Mouse (Mus musculus) C2C12 (cell line): ENCODE measurements around the gene Atf5. TPM values are rescaled to one million over a fixed set of nuclear protein-coding genes. Genes with fewer than 3 reads are reported as not detected.

Experiments
- H3K27me3 ChIP-seq: one replicate; pipeline ENCODE4 v1.6.1; 2011; ENCODE audit not compliant: control insufficient read depth, insufficient read depth, insufficient read length
- H3K36me3 ChIP-seq: one replicate; pipeline ENCODE4 v1.6.1; 2011; ENCODE audit not compliant: control insufficient read depth, insufficient read depth
- H3K4me3 ChIP-seq: one replicate; pipeline ENCODE4 v1.5.1; 2011; ENCODE audit warnings: mild to moderate bottlenecking, control low read depth; ENCODE audit not compliant: poor library complexity, insufficient read depth, severe bottlenecking
- H3K79me2 ChIP-seq: one replicate; pipeline ENCODE4 v1.6.1; 2011; ENCODE audit not compliant: control insufficient read depth, insufficient read depth
- H3K79me3 ChIP-seq: one replicate; pipeline ENCODE4 v1.6.1; 2011; ENCODE audit warnings: low read depth, control low read depth
- H3ac ChIP-seq: one replicate; pipeline ENCODE3; 2011; ENCODE audit warnings: low read depth; ENCODE audit not compliant: control insufficient read depth, insufficient read length
- CEBPB ChIP-seq: IDR thresholded peaks from one replicate; pipeline ENCODE4 v1.6.1; 2011; ENCODE audit warnings: low read depth, mild to moderate bottlenecking, control low read depth, moderate library complexity
- CTCF ChIP-seq: IDR thresholded peaks from one replicate; pipeline ENCODE4 v1.5.1; 2011; ENCODE audit not compliant: control insufficient read depth, insufficient read depth, insufficient read length
- FOSL1 ChIP-seq: IDR thresholded peaks from one replicate; pipeline ENCODE4 v1.8.0; 2011; ENCODE audit warnings: mild to moderate bottlenecking, low read length; ENCODE audit not compliant: poor library complexity, insufficient read depth, severe bottlenecking
- MAX ChIP-seq: IDR thresholded peaks from one replicate; pipeline ENCODE4 v1.6.1; 2011; ENCODE audit warnings: mild to moderate bottlenecking, control low read depth
- MYOD1 ChIP-seq: IDR thresholded peaks from one replicate; pipeline ENCODE4 v1.6.1; 2011; ENCODE audit warnings: low read depth; ENCODE audit not compliant: control insufficient read depth, insufficient read length
- MYOG ChIP-seq: IDR thresholded peaks from one replicate; pipeline ENCODE4 v1.6.1; 2011; ENCODE audit not compliant: control insufficient read depth, insufficient read length; ENCODE audit errors: extremely low read depth
- USF1 ChIP-seq: IDR thresholded peaks from one replicate; pipeline ENCODE4 v1.6.1; 2011; ENCODE audit warnings: low read depth, mild to moderate bottlenecking, control low read depth, moderate library complexity
- polyA plus RNA-seq: library from polyadenylated mRNA; unstranded; fragments of >200 nt; fragmentation: generic; extraction: Trizol; gene quantifications from one replicate; pipeline ENCODE4 v1.2.1, GENCODE M21; 2012; ENCODE audit warnings: missing spikeins

Gene Atf5
- polyA plus RNA-seq, 1 experiment: 290 TPM

DNA sequence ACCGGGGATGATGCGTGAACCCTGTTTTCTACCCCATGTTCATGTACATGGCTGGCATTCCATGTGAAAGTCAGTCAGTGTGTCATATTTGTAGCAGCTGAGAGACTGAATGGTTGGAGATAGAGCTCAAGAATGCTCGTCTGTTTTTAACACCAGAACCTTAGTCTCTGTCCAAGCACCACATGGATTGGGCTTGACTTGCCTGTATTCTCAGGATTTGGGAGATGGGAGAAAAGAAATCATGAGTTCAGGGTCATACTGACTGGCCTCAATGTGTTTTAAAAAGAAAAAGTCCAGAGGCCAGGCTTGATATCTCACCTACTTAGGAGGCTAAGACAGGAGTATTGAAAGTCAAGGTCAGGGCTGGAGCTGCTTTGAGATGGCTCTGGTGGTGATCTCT, 983 bp upstream of the Atf5 start:
- Histone ChIP-seq H3ac (peak overlapping the region; percentile 88), H3K79me3 (peaks cover 62% of the 10 kb centered on the region), H3K79me2 (peaks cover 80% of the 10 kb centered on the region), H3K4me3 (peak overlapping the region; percentile 65), H3K27me3 (no peaks in the 10 kb centered on the region), H3K36me3 (peaks cover 42% of the 10 kb centered on the region)
- TF ChIP-seq CTCF: no peak
- TF ChIP-seq CEBPB: no peak
- TF ChIP-seq USF1: no peak
- TF ChIP-seq FOSL1: no peak
- no peak for TF ChIP-seq MYOG
- TF ChIP-seq MAX: no peak
- no peak for TF ChIP-seq MYOD1

DNA sequence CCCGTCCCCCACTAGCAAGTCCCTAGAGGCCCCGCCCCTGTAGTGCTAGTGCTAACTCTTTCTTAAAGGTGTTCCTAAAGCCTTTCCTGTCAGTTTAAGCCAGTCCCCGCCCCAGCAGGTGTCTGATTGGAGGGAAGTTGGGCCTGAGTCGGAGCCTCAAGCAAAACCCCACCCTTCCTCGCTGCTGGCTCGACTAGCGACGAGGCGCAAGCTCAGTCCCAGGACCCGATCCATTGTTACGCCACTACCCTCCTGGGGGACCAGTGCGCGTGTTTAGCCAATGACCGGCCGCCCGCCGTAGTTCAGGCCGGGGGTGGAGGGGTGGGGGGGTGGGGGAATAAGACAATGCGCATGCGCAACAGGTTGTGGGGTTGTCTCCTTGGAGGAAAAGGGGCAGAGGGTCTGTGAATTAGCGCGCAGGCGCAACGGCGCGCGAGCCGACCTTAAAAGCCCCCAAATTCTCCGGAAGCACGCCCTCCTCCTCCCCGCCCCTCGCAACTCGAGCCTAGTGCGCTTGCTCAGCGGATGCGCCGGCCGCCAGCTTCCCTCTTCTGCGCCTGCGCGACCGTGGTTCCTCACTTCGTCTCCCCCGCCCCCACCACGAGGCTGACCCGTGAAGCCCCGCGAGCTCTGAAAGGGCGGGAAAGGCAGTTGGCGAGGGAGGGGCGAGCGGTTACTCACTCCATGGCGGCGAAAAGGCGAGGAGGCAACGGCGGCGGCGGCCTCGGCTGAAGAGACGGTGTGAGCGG, 563 bp downstream of the Atf5 start, which contains the start of the genes Nup62 and Il4i1:
TSS of gene Nup62 (plus strand) at position 368 of the 749 bp plus-strand sequence.
TSS of gene Il4i1 (plus strand) at position 667 of the 749 bp plus-strand sequence.
- Histone ChIP-seq H3K36me3 (peaks cover 51% of the 10 kb centered on the region), H3K27me3 (no peaks in the 10 kb centered on the region), H3K79me2 (peaks cover 64% of the 10 kb centered on the region), H3K79me3 (peaks cover 47% of the 10 kb centered on the region), H3K4me3 (peak within 1 kb of the TSS; percentile 65), H3ac (peak within 1 kb of the TSS; percentile 88)
- TF ChIP-seq MYOD1 (no peak), CEBPB (no peak), FOSL1 (no peak), MYOG (no peak), CTCF (no peak), USF1 (no peak), MAX (peak; percentile 81)

DNA sequence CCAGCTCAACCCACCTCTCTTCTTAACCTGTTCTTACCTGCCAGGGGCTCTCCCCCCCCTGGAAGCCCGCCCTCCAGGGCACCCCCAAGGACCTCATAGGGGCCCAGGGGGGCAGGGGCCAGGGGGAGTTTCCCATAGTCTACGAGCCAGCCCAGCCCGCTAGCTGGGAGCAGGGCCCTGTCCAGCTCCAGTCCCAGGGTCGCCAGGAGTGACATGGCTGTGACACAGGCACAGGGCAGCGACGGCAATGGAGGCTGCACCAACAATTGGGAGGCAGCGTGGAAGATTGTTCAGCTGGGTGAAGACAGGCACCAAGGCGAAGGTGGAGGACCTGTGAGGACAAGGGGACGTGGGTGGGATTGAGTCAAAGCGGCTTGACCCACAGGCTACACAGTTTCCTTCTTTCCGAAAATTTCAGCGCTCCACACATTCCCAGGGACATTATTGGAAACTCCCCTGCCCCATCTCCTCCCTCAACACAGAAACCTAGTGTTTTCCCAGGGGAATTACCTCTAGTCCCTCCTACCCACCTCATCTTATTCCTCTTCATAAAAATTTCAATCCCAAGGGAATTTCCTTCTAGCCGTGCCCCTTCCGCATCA, 1.4 kb downstream of the Atf5 start:
- Histone ChIP-seq H3K79me2 (peaks cover 56% of the 10 kb centered on the region), H3K36me3 (peaks cover 52% of the 10 kb centered on the region), H3K79me3 (peaks cover 39% of the 10 kb centered on the region), H3K4me3 (peak overlapping the region; percentile 36), H3K27me3 (no peaks in the 10 kb centered on the region), H3ac (peak overlapping the region; percentile 47)
- TF ChIP-seq MAX (no peak), CTCF (no peak), MYOD1 (no peak), FOSL1 (no peak), MYOG (no peak), CEBPB (no peak), USF1 (no peak)

DNA sequence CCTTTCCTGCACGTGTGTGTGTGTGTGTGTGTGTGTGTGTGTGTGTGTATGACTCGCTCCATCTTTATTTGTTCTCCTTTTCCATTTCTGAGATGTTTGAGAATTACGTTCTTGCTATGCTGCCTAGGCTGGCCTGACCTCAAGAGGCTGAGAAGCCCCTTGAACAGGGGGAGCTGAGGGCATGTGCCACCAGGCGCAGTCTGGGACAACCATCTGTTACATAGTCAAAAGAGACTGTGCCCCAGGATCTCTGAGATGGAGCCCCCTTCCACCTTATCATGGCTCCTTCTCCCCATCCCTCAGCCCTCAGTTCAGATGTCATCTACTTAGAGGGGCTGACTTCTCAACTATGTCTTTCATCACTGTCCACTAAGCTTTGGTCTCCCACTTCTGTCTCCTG, 2.0 kb downstream of the Atf5 start:
- no peak for TF ChIP-seq MAX
- no peak for TF ChIP-seq FOSL1
- no peak for TF ChIP-seq MYOG
- no peak for TF ChIP-seq CEBPB
- TF ChIP-seq USF1: no peak
- no peak for TF ChIP-seq CTCF
- TF ChIP-seq MYOD1: no peak
- Histone ChIP-seq H3ac (no peak overlapping the region), H3K27me3 (no peaks in the 10 kb centered on the region), H3K79me3 (peaks cover 33% of the 10 kb centered on the region), H3K79me2 (peaks cover 50% of the 10 kb centered on the region), H3K36me3 (peaks cover 47% of the 10 kb centered on the region), H3K4me3 (no peak overlapping the region)

DNA sequence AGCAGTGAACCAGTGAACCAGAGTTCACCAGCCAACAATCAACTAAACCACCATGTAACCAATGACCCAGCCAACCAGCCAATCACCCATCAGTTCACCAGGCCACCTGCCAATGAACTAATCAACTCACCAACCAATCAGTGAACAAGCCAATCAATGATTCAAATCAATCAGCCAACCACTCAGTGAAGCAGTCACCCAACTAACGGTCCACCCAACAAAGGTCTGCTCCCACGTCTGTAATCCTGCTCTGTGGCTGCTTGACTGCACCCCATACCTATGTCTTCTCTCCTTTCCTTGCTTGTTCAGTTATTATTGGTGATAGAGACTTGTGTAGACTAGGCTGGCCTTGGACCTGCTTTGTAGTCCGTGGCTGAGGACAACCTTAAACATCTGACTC, 2.5 kb downstream of the Atf5 start:
- H3K79me2 ChIP-seq: peaks cover 45% of the 10 kb centered on the region
- no peak for TF ChIP-seq MYOD1
- TF ChIP-seq MYOG: no peak
- TF ChIP-seq FOSL1: no peak
- TF ChIP-seq CEBPB: no peak
- no peak for TF ChIP-seq USF1
- TF ChIP-seq MAX: no peak
- TF ChIP-seq CTCF: no peak
- peaks cover 28% of the 10 kb centered on the region for H3K79me3 ChIP-seq
- H3ac ChIP-seq: no peak overlapping the region
- H3K36me3 ChIP-seq: peaks cover 43% of the 10 kb centered on the region
- no peaks in the 10 kb centered on the region for H3K27me3 ChIP-seq
- no peak overlapping the region for H3K4me3 ChIP-seq

DNA sequence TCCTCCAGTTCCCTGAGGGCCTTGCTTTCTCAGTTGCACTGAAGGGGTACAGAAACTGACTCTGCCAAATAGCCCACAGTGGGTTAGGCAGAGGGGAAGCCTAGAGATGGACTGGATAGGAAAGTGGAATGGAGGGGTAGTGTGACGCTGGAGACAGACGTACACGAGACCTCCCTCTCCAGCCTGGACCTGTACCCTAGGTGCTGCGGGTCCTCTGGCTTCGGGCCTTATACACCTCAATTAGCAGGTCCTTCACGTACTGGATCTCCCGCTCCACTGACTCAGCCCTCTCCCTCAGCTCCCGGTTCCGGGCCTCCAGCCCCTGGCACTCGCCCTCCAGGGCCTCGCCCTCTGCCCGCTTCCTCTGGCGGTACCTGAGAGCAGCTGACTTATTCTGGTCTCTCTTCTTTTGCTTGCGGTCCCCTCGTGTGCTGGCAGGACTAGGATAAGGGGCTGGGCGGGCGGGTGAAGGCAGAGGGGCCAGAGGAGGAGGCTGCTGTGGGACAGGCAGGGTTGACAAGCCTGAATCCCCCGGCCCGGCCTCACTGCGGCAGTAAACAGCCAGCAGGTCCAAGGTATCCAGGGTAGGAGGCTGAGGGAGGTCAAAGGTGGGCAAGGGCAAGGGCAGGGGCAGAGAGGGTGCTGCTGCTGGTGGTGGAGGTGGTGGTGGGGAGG, 3.7 kb downstream of the Atf5 start:
- TF ChIP-seq CTCF (no peak), USF1 (no peak), MYOD1 (no peak), FOSL1 (no peak), MYOG (no peak), CEBPB (no peak)
- Histone ChIP-seq H3ac (no peak overlapping the region), H3K79me3 (peaks cover 16% of the 10 kb centered on the region), H3K27me3 (no peaks in the 10 kb centered on the region), H3K79me2 (peaks cover 33% of the 10 kb centered on the region), H3K4me3 (no peak overlapping the region), H3K36me3 (peaks cover 35% of the 10 kb centered on the region)
